Mouse (Mus musculus) stomach, embryonic 16.5 days (tissue): Measurements from ENCODE around the gene Nrp1. TPM values are rescaled to one million over a fixed set of nuclear protein-coding genes. Genes with fewer than 3 reads are reported as not detected.

Experiments
- ATAC-seq: fragments of 200-750 bp; cut with Nextera tagmentation; 2 replicates; pipeline ENCODE4 v1.8.0; 2017; ENCODE audit warnings: moderate number of reproducible peaks, moderate TSS enrichment; ENCODE audit not compliant: insufficient read depth, low FRiP score
- H3K27ac ChIP-seq: fragments of 300-500 bp; sonication (generic); 2 replicates; pipeline ENCODE4 v1.5.1; 2014; ENCODE audit warnings: low read length
- H3K27me3 ChIP-seq: fragments of 300-500 bp; sonication (generic); 2 replicates; pipeline ENCODE4 v1.6.1; 2014; ENCODE audit warnings: low read length, control low read depth, mixed read lengths; ENCODE audit not compliant: control insufficient read depth, insufficient read depth
- H3K36me3 ChIP-seq: fragments of 300-500 bp; sonication (generic); 2 replicates; pipeline ENCODE4 v1.6.1; 2014; ENCODE audit warnings: low read length; ENCODE audit not compliant: control insufficient read depth, insufficient read depth
- H3K4me1 ChIP-seq: fragments of 300-500 bp; sonication (generic); 2 replicates; pipeline ENCODE4 v1.6.1; 2014; ENCODE audit warnings: low read length, control low read depth, mixed read lengths; ENCODE audit not compliant: control insufficient read depth, insufficient read depth
- H3K4me2 ChIP-seq: fragments of 300-500 bp; sonication (generic); 2 replicates; pipeline ENCODE4 v1.6.1; 2014; ENCODE audit warnings: low read depth, low read length, mixed read lengths
- H3K4me3 ChIP-seq: fragments of 300-500 bp; sonication (generic); replicated peaks from 2 replicates; pipeline ENCODE4 v1.5.1; 2014; ENCODE audit warnings: mild to moderate bottlenecking, low read length
- H3K9ac ChIP-seq: fragments of 300-500 bp; sonication (generic); 2 replicates; pipeline ENCODE4 v1.6.1; 2014; ENCODE audit warnings: low read length
- H3K9me3 ChIP-seq: fragments of 300-500 bp; sonication (generic); replicated peaks from 2 replicates; pipeline ENCODE4 v1.6.1; 2016; ENCODE audit warnings: low read length, control low read depth; ENCODE audit not compliant: control insufficient read depth
- WGBS: fragments of 180-500 bp; shearing (Covaris S2); extraction: QIAGEN DNeasy Blood & Tissue Kit; methylation state at CpG from one replicate; pipeline ENCODE4 v1.1.7; 2014; 5-methylcytosine and 5-hydroxymethylcytosine counted together
- microRNA counts: library from miRNA; unstranded; fragments of <30 nt; microRNA quantifications from one replicate; lab custom pipeline; 2016
- microRNA-seq: library from miRNA; unstranded; fragments of <30 nt; microRNA quantifications from one replicate; pipeline ENCODE4, GENCODE M21; 2016
- polyA plus RNA-seq: library from polyadenylated mRNA; unstranded; fragments of >200 nt; fragmentation: Nextera tagmentation; extraction: Ambion mirVana; gene quantifications from 2 replicates; pipeline ENCODE4 v1.2.1, GENCODE M21; 2015

The Nrp1 gene
- polyA plus RNA-seq, 1 experiment from 2014 or later = 71.3 TPM

- no peak for ATAC-seq
- Histone ChIP-seq H3K9ac (no peak overlapping the region), H3K4me1 (no peaks in the 10 kb centered on the region), H3K27me3 (no peaks in the 10 kb centered on the region), H3K36me3 (no peaks in the 10 kb centered on the region), H3K9me3 (no peaks in the 10 kb centered on the region), H3K27ac (no peak overlapping the region), H3K4me3 (no peak overlapping the region), H3K4me2 (no peak overlapping the region)
- WGBS = 48% methylated on average over 1 of the region's 1 CpGs
These were observed 183.1 kb downstream of the Nrp1 start for GRCm38 (mm10) chr8:128541355-128542090.

GRCm38 (mm10) chr8:128544128-128544846 is 185.9 kb downstream of the Nrp1 start:
- ATAC-seq = peak; percentile 17; the same call in 1 of the 2 replicates
- no peak overlapping the region for H3K27ac ChIP-seq
- no peak overlapping the region for H3K9ac ChIP-seq
- no peaks in the 10 kb centered on the region for H3K9me3 ChIP-seq
- no peaks in the 10 kb centered on the region for H3K27me3 ChIP-seq
- H3K4me1 ChIP-seq = no peaks in the 10 kb centered on the region
- H3K4me2 ChIP-seq = no peak overlapping the region
- WGBS = 54% methylated on average over 2 of the region's 2 CpGs
- no peaks in the 10 kb centered on the region for H3K36me3 ChIP-seq
- no peak overlapping the region for H3K4me3 ChIP-seq

- H3K27ac ChIP-seq = no peak overlapping the region
- no peak overlapping the region for H3K9ac ChIP-seq
- no peak overlapping the region for H3K4me2 ChIP-seq
- 90% methylated on average over 1 of the region's 1 CpGs for WGBS
- no peaks in the 10 kb centered on the region for H3K4me1 ChIP-seq
- no peak for ATAC-seq
- no peaks in the 10 kb centered on the region for H3K9me3 ChIP-seq
- no peaks in the 10 kb centered on the region for H3K36me3 ChIP-seq
- no peak overlapping the region for H3K4me3 ChIP-seq
- no peaks in the 10 kb centered on the region for H3K27me3 ChIP-seq
These were observed 187.9 kb downstream of the Nrp1 start for GRCm38 (mm10) chr8:128546287-128546686.

DNA sequence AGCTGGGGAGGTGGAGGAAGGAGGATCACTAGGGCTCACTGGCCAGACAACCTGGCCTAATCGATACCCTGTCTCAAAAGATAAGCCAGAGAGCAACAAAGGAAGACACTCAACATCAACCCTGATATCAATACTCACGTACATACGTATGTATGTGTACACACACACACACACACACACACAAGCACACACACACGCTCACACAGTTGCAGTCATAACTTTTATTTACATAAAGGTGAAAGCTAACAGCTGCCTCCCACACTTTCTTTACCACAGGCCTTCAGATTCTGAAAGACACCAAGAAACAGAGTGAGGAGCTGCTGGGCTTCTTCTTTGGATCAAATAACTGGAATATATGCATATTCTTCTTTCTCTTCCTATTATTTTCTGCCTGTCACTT is 189.0 kb downstream of the Nrp1 start:
- H3K4me3 ChIP-seq = no peak overlapping the region
- WGBS = 58% methylated on average over 4 of the region's 4 CpGs
- ATAC-seq = no peak

GRCm38 (mm10) chr8:128549738-128550137 is 191.3 kb downstream of the Nrp1 start:
- Histone ChIP-seq H3K27ac (no peak overlapping the region), H3K4me2 (no peak overlapping the region), H3K36me3 (no peaks in the 10 kb centered on the region), H3K27me3 (no peaks in the 10 kb centered on the region), H3K4me1 (no peaks in the 10 kb centered on the region), H3K9me3 (no peaks in the 10 kb centered on the region), H3K4me3 (no peak overlapping the region), H3K9ac (no peak overlapping the region)
- ATAC-seq = no peak
- WGBS = 94% methylated on average over 5 of the region's 5 CpGs

More for the DNA sequence above, 189.0 kb downstream of the Nrp1 start:
- no peaks in the 10 kb centered on the region for H3K9me3 ChIP-seq
- no peaks in the 10 kb centered on the region for H3K27me3 ChIP-seq
- no peak overlapping the region for H3K4me2 ChIP-seq
- H3K27ac ChIP-seq = no peak overlapping the region
- no peaks in the 10 kb centered on the region for H3K36me3 ChIP-seq
- H3K9ac ChIP-seq = no peak overlapping the region
- no peaks in the 10 kb centered on the region for H3K4me1 ChIP-seq

DNA sequence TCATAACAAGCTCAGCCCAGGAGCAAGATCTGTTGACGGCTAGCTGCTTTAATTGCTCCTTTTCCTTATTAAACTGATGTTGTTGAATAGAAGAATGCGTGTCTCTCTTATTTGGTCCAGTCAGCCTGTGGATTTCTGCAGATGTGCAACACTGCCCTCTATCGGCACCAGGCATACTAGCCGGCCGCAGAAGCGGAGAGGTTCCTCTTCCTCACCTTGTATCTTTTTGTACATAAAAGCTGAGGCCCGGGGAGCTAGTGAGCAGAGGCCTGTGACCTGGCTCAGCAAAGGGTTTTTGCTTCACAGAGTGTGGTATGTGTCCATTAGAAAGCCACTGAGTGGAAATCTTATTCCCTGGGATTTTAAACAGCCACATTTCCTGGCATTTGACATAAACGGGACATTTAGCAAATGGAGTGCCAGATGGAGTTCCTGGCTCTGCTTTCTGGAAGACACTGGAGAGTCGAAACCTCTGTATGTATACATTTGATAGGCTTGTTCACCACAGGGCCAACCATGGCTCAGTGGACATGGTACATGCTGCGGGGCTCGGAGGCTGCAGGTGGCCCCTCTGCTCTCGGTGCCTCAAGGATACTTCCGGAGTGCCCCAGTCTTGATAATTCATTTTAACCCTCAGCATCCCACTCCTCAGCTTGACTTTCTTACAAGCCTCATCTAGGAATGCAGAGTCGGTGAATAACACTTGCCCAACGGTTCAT is 193.2 kb downstream of the Nrp1 start:
- WGBS = 44% methylated on average over 15 of the region's 15 CpGs
- no peak for ATAC-seq

More for the DNA sequence above, 193.2 kb downstream of the Nrp1 start:
- no peaks in the 10 kb centered on the region for H3K36me3 ChIP-seq
- no peak overlapping the region for H3K4me2 ChIP-seq
- no peaks in the 10 kb centered on the region for H3K9me3 ChIP-seq
- H3K4me1 ChIP-seq = no peaks in the 10 kb centered on the region
- no peak overlapping the region for H3K27ac ChIP-seq
- no peak overlapping the region for H3K4me3 ChIP-seq
- H3K9ac ChIP-seq = no peak overlapping the region
- no peaks in the 10 kb centered on the region for H3K27me3 ChIP-seq

MicroRNA genes within 50 kb of the gene (microRNA counts, 519-probe panel; counts per million panel counts)
- 1,058 counts per million, percentile 7 among the panel's probes with 10 or more counts for microRNA mmu-miR-1903 (lab: Ali Mortazavi, UCI)

Small RNA genes within 50 kb of the gene (microRNA-seq; reads per million reads assigned to microRNA genes)
- gene Mir1903 = not detected
